Mouse (Mus musculus): ENCODE data around the gene Arhgap28.

Gene Arhgap28

DNA sequence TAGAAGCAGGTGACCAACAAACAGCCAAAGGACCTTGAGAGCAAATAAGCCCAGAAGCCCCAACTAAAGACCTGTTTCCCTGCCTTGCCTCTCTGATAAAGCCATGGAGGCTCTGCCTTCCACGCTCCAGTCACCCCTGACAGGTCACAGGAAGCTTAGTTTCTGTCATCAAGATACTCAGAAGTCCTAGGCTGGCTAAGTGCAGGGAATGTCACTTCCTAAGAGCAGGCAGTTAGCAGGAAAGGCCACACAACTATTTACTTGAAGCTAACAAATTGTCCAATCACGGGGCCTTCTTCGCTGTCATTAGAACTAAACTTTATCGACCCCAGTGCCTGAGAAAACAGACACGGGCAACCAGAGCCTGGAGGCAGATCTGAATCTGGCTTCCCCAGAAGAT is 14.2 kb downstream of the Arhgap28 start:
- no peak for DNase-seq (ENCODE audit: extremely low spot score)

DNA sequence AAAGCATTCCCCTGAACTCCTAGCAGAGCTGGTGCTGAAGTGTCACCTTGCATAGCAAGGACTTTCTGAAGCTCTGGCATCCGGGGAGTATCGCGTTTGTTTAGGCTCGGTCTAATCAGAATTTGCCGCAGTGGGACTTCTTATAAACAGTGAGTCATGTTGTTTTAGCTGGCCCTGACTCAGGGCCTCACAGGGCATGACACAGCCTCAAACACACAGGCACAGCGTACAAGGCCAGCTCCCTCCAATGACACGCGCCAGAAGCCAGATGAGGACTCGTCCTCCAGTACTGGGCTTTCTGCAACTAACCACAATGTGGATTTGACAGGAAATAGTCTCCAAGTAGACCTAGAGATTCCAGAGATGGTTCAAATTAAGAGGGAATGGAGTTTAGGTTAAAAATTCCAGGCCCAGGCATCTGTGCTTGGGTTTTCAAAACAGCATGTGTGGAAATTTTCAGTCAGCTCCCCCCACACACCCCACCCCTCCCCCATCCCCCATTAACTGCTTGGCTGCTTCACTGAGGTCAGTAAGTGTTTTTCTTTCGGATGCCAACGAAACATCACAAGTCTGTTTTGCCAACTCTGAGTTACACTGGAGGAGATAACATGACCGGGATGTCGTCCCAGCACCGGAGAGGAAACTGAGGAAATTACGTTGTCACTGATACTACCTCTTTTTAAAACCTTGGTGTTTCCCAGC is 14.8 kb downstream of the Arhgap28 start:
- DNase-seq (ENCODE audit: extremely low spot score): peak; percentile 63

DNA sequence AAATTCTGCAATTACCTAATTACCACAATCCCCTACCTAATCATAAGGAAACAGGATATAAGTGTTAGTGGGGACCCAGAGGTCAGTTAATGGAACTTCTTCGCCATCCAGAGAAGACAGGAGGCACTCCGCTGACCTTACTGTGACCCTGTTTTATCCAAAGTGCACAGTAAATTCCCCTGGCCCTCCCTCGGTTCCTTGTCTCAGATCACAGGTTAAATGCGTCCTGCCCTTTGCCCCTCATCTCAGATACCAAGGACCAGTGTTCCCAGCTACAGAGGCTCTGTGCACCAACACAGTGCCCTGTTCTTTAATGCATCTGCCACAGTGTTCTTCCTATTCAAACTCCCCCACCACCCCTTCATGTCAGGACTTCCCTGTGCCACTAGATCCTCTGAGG is 18.4 kb downstream of the Arhgap28 start:
- DNase-seq (ENCODE audit: extremely low spot score): peak; percentile 56

DNA sequence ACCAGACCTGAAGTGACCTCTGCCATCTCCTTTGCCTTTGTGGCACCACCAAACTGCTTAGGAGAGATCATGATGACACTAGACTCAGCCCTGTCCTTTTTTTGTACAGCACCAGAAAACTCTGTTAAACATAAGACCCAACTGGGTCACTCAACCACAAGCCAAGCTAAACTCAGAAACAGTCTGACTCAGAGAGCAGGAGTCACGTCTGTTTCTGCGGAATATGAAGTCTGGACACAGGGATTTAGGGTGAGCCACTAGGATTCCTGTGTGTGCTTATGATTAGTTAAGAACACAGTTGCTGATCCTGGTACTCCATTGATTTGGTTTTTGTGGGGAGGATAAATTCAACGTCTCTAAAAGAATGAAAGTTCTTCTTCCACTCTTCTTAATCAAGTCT is 23.3 kb downstream of the Arhgap28 start:
- no peak for DNase-seq (ENCODE audit: extremely low spot score)

DNA sequence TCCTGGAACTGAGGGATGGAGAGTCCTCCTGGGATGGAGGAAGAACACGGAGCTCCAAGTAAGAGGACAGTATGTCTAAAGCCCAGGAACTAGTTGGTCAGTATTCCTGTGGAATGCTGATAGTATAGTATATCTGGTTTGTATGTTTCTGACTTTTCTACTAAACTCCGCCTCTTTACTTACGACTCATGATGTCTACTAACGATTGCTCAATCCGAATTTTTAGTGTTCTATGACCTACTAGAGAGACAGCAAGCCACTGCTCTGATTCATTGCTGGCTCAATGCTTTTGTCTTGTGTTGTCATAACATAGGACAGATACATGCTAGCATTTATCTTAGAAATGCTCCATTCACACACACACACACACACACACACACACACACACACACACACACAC is 24.7 kb downstream of the Arhgap28 start:
- no peak for DNase-seq (ENCODE audit: extremely low spot score)

DNA sequence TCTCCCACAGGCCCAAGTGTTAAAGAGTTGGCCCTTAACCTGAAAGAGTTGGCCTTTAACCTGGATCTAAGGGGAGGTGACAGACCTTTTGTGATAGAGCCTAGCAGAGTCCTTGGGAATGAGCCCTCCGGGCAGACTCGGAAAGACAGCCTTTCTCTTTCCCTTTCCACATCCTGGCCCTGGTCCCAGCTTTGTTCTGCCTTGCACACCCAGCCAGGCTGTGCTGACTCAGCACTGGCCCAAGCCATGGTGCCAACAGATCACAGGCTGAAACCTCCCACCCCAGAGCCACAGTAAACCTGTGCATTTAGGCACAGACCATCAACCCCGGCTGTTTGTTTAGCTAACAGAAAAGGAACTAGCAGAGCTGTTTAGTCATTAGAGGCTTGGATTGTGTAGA is 25.1 kb downstream of the Arhgap28 start:
- DNase-seq (ENCODE audit: extremely low spot score): no peak

DNA sequence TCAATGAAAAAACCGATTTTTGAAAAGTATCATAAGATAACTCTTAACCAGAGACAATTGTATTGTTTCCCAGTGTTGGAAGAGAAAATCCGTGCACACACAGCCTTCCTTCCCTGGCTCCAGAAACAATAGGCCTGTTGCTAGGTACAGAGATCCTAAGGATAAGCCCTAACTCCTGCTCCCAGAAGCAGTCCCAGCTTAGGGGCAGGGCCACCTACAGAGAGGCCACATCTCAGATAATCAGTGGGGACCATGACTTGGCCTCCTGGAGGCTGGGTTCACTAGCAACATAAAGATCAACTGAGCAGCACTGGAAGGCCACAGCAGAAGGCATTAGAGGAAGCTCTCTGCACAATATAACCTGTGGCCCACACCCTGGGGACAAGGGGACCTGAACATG is 27.5 kb downstream of the Arhgap28 start:
- no peak for DNase-seq (ENCODE audit: extremely low spot score)

DNA sequence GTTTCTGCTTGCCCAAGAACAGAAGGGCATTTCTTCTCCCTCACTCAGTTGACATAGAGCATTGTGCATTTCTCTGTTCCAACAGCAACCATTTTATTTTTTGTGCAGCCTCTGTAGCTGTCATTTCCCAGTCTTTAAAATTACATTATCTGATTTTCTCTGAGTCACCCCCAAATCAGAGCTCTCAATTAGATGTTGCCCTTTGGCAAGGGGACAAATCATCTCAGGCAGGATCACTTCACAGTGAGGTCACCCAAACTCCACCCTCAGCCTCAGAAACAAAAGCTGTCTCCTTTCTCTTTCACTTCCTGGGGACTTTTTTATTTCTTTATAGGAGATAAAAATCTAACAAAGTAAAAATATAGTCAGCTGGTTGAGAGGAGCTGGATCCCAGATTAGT is 27.9 kb downstream of the Arhgap28 start:
- no peak for DNase-seq (ENCODE audit: extremely low spot score)

DNA sequence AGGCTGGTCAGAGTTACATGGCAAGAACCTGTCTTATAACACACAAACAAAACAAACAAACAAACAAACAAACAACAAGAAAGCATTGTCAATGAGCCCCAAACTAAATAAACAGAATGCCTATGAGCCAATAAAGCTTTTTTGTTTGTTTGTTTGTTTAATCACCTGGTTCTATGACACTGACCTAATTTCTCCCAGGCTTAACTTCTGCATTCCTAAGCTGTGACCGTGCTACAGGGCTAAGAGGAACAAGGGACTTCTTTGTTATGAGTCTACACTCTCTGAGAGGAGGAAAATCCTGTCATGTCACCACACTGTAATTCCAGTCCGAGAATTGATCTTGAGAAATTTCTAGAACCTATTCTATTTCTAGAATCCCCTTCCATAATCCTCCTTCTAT is 29.2 kb downstream of the Arhgap28 start:
- no peak for DNase-seq (ENCODE audit: extremely low spot score)

DNA sequence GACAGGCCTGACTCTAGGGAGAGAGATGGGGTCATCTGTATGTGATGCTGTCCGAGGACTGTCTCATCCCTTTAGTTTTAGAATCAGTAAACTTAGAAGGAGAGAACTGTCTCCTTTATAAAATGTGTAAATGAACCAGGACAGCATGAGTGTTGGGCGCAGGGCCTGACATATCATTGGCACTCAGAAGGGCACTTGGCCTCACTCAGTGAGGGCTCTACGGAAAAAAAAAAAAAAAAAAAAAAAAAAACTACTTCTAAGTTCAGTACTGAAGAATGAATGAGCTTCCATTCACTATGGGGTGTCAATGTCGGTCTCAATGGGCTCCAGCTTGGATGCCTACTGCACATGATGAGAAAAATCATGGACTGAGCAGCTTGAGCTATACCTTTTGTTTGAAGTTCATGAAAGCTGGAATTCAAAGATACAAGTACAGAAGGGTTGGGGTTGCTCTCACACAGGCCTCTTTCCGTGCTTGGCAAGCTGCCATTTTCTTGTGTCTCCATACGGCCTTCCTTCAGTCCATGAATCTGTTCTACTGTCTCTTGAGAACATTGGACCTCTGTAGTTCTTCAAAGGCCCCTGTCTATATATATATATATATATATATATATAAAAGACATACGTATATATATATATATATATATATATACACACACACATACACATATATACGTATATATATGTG is 36.9 kb downstream of the Arhgap28 start:
- DNase-seq (ENCODE audit: extremely low spot score): no peak

DNA sequence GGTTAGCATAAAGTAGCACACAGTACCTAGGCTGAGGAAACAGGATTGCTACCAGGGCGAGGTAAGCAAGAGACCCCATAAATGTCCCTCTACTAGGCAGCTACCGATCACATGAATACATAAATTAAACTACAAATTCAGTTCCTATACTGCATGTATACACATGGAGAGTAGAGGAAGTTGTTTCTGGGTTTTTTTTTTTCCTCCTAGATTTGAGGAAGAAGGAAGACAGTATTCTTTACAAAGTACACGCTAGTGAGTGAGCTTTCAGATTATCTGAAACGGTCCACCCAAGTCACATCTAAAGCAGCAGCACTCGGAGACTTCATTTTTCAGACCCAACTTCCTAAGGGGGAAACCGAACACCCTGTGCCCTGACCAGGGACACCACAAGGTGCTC is 41.1 kb downstream of the Arhgap28 start:
- no peak for DNase-seq (ENCODE audit: extremely low spot score)

DNA sequence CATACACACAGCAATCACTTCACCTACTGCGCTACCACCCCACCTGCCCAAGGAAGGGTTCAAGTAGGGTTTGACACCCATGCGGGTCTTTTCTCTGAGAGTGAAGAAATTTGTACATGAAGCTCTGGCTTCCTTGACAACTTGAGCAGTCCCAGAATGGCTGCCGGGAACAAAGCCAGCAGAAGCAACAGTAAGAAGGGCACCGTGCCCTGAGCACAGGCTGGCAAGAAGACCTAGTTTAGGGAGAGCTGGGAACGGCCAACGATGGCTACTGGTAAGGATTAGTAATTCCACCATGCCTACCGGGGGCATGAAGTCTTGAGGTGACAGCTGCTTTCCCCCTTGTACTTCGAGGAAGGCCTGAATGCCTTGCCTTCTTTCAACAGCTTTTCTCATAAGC is 41.9 kb downstream of the Arhgap28 start:
- DNase-seq (ENCODE audit: extremely low spot score): no peak

DNA sequence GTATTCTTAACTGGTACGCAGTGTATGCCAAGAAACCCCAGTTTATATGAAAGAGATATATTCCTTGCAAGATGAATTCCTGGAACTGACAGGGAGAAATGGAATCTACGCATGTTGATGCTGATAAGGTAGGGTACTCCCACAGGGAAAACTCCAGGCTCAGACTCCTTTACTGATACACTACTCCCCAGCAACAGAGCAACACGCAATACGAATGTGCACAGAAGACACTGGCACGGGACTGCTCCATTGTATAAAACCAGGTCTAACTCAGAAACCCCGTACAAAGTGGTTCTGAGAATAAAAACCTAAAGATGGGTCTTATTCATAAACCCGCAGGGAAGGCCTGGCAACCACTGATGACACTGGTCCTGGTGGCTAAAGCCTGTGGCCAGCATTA is 45.0 kb downstream of the Arhgap28 start:
- DNase-seq (ENCODE audit: extremely low spot score): no peak

DNA sequence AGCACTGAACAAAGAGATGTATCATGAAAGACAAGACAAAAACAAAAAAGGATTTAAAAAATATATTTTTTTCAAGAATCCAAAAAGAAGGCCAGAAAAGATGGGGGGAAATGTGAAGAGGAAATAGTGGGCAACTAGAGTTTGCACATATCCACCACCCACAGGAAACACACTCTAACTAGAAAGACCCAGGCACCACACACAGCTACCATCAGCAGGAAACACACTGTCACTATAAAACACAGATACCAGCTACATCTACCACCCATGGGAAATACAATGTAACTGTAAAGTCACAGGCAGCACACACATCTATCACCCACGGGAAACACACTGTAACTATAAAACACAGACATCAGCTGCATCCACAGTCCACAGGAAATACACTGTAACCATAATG is 46.3 kb downstream of the Arhgap28 start:
- no peak for DNase-seq (ENCODE audit: extremely low spot score)

DNA sequence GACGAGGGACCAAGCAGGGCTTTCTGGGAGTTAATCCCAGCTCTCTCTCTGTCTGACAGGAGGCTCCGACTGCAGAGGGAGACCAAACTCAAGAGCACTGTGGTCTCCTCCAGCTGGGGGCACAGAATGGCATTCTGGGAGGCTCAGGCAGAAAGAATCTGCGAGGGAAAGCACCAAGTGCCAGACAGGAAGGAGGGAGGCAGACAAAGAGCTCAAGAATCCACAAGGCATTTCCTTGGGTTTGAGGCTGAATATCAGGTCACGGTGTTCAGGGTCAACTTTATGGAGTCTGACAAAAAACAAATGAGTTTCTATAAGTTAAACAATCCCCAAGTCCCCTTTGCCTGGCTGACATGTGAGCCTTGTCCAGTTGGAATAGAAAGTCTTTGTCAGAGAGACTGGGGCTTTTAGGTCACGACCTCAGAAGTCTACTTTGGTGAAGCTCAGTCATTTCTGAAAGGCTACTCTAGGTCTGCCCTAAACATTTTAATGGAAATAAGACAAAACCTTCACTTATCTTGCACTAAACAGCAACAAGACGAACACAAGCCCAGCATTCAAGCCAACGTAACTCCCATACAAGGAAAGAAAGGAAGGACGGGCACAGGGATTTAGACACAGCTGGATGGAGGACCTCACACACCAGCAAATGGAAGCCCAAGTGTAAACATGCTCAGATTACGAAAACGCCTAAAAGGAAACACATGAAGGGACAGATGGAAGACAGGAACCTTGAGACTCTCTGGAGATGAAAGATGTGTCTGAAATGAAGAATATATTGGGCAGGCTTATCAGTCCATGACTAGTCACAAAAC is 47.8 kb downstream of the Arhgap28 start:
- DNase-seq (ENCODE audit: extremely low spot score): peak; percentile 67

DNA sequence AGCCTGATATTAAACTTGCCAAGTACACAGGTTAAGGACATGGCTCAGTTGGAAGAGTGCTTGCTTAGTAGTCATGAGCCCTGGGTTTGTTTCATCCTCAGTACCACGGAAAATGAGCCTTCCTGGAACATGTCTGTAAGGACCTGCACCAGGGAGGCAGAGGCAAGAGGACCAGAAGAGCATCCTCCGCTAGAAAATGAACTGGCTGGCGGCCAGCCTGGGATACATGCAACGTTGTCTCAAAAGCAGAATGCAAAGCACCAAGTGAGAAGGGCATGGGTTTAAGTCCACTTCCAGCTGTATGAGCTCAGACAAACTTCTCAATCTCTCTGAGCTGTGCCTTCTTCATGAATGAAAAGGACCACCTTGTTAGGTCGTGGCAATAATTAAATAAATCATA is 49.0 kb downstream of the Arhgap28 start:
- no peak for DNase-seq (ENCODE audit: extremely low spot score)

DNA sequence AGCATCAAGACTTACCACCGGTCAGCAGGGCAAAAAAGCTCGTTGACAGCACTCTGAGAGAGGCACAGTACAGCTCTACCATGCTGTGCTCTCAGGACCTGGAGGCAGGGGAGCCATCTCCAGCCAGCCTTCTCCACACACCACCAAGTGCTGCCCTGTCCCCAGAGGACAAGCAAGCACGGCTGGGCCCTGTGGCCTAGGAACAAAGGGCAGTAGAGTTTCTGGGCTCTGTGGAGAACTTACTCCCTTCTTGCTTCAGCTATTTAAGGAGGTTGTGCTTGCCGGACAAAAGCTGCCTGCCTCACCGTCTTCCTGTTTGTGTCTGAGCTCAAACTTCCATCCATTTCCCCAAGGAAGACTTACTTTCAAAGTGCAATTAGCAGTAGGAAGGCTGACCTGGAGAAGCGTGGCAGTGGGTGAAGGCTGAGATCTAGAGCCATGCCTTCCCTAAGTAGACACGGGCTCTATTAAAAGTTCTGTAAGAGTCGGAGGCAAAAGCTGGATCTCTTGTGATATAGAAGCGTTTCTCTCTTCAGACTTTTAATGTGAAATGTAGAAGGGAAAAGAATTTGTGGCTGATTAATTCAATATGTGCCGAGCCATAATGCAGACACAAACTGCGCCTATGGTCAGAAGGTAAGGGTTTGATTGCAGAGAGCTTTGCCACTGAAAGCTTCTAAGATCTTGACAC is 53.3 kb downstream of the Arhgap28 start:
- DNase-seq (ENCODE audit: extremely low spot score): no peak

DNA sequence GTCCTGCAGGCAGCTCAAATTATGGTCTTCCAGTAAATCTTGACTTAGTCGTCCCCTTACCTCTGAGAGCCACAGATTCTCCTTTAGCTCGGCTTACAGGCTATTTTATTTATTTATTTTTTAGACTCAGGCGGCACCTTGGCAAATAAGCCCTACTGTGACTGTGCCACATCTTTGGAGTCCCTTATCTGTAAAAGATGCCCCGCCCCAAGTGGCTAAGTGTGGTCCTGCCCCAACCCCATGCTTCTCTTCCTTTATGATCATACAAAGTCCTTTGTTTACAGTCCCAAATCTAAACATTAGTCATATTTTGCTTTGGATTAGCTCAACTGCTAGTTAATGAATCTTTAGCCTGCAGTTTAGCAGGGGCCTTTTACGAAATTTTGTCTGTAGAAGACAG is 55.3 kb downstream of the Arhgap28 start:
- DNase-seq (ENCODE audit: extremely low spot score): no peak

DNA sequence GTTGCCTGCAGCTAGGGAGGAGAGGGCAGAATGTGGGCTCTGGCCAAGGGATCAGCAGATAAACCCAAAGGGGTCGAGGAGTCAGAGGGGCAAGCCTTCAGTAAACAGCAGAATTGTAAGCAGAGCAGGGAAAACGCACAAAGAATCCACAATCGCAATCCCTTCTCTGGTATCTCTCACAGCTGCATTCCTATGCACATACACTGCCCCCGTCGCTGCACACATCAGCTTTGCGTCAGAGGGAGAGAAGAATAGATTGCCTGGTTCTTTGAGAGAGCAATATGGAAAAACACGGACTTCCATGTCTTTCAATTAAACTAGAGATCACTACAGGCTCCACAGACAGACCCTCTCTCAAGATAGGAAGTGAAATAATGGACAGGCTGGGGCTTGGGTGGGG is 58.5 kb downstream of the Arhgap28 start:
- DNase-seq (ENCODE audit: extremely low spot score): no peak

DNA sequence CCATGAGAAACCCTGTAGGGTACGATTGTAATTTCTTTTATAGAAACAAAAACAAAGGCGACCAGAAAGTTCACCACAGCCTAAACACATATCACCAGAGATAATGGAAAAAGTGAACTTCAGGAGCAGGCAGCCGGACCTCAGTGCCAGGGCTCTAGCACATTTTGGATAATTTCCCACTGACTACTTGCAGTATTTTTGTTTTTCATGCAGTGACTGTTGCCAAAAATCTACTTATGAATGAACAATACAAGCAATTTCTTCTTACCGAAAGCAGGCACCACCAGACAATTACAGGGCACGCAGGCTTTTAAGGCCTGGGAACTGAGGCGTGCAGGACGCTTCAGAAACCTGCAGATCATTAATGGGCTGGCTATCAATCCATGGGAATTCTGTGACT is 59.7 kb downstream of the Arhgap28 start:
- no peak for DNase-seq (ENCODE audit: extremely low spot score)

DNA sequence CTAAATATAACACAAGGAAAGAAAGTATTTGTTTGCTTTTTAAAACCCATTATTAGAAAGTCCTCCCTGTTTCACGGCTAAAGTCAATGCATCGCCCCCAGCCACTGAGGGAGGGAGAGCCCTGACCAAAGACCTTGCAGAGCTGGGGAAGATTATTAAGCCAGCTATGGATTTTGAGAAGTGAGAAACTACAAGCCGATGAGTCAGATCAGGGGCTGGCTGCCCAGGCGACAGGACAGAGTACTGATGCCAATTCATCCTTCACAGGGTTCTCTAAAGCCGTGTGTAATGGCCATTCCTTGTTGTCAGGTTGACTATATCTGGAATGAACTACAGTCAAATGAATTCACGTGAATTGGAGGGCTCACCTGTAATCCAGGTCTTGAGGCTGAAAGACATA is 62.9 kb downstream of the Arhgap28 start:
- DNase-seq (ENCODE audit: extremely low spot score): no peak

DNA sequence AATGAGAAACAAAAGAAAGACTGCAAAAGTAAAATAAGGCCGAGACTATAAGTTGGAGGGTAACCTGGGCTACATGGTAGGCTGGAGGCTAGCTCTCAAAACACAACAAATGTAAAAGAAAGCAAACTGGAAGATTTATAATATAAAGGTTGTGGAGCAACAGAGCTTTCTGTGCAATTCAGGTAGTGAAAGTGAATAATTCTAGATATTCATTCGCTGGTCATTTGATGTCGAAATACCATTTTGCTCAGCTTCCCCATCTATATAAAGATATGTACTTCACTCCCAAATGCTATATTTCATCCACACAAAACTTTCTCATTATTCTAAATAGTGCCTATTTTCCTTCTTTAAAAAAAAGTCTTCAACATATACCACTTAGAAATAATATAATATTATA is 66.9 kb downstream of the Arhgap28 start:
- DNase-seq (ENCODE audit: extremely low spot score): no peak

Measured in embryo, embryonic 9.5 days (tissue).